Comparison of ENCODE assay signal across 15 mouse cellular contexts in the genomic region with DNA sequence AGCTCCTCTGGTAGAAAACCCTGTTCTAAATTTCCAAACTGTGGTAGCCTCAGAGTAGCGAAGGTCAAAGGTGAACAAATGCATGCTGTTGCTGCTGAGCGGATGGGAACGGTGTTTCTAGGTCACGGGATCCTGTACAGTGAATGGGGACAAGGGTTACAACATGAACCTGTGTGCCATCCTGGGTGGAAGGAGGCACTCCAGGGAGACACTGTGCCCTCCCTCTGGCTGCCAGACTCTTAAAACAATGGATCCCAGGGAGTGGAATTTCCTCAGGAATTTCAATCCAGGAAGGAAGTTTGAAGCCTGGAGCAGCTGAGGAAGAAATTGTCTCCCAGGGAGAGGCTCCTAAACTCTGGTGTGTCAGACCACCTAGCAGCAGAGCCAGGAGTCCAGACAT. TPM values are rescaled to one million over a fixed set of nuclear protein-coding genes. Genes with fewer than 3 reads are reported as not detected.
A peak's percentile ranks its signal among the peaks of the same experiment; 100 is the strongest.
DNase-seq lines count a peak whose midpoint lies in the region; ATAC-seq and TF ChIP-seq lines count a peak whose summit lies in the region.
"Had no signal": no experiment of that assay in that cellular context is flagged by ENCODE, and none has a peak within 500 bp of the region (broad histone marks: within the 10 kb centered on the region; RNA-seq: fewer than 3 reads in every experiment).

No protein-coding gene starts in this region.

- H3K27ac ChIP-seq in kidney, embryonic 16.5 days (ENCODE audit: low read length): no peak overlapping the region
- H3K27ac ChIP-seq in lung, embryonic 14.5 days (ENCODE audit: low read depth): no peak overlapping the region
- H3K27ac ChIP-seq in lung, embryonic 15.5 days: peak overlapping the region; percentile 55
- H3K27ac ChIP-seq: stomach, embryonic 15.5 days had no signal

- no peak overlapping the region for H3K4me2 ChIP-seq in kidney, embryonic 16.5 days (replicated peaks; ENCODE audit: low read depth, low read length)
- no peak overlapping the region for H3K4me2 ChIP-seq in lung, embryonic 14.5 days
- H3K4me2 ChIP-seq in lung, embryonic 15.5 days: no peak overlapping the region
- H3K4me2 ChIP-seq: midbrain, embryonic 11.5 days; stomach, embryonic 15.5 days had no signal

- peaks cover 2% of the 10 kb centered on the region for H3K4me1 ChIP-seq in kidney, embryonic 16.5 days (ENCODE audit: insufficient read depth, low read length)
- no peaks in the 10 kb centered on the region for H3K4me1 ChIP-seq in lung, embryonic 14.5 days (ENCODE audit: insufficient read depth)
- H3K4me1 ChIP-seq in lung, adult 2 months (ENCODE audit: control insufficient read depth, insufficient read depth, low read length): no peaks in the 10 kb centered on the region
- no peaks in the 10 kb centered on the region for H3K4me1 ChIP-seq in lung, embryonic 15.5 days
- H3K4me1 ChIP-seq: stomach, embryonic 15.5 days had no signal

- TF ChIP-seq POLR2A in lung, adult 2 months (IDR thresholded peaks at IDR 0.05; ENCODE audit: borderline replicate concordance, extremely low read depth, low read depth, low read length): no peak

- no peak for TF ChIP-seq CTCF in lung, embryonic 14.5 days (IDR thresholded peaks at IDR 0.05; ENCODE audit: low read depth)
- TF ChIP-seq CTCF in lung, adult 2 months (IDR thresholded peaks at IDR 0.05; ENCODE audit: insufficient read depth, low read length): no peak

- H3K9ac ChIP-seq in kidney, embryonic 16.5 days (replicated peaks; ENCODE audit: low read length): no peak overlapping the region
- no peak overlapping the region for H3K9ac ChIP-seq in lung, embryonic 14.5 days
- H3K9ac ChIP-seq in lung, embryonic 15.5 days: no peak overlapping the region
- H3K9ac ChIP-seq: stomach, embryonic 15.5 days had no signal

- H3K27me3 ChIP-seq in kidney, embryonic 16.5 days (ENCODE audit: insufficient read depth, low read length): no peaks in the 10 kb centered on the region
- no peaks in the 10 kb centered on the region for H3K27me3 ChIP-seq in lung, embryonic 14.5 days (ENCODE audit: insufficient read depth, low read length)
- H3K27me3 ChIP-seq in lung, embryonic 15.5 days: no peaks in the 10 kb centered on the region
- H3K27me3 ChIP-seq: stomach, embryonic 15.5 days had no signal

- peak; percentile 24 for DNase-seq in kidney, adult 11 months
- peak; percentile 30 for DNase-seq in lung, embryonic 14.5 days
- DNase-seq in lung, adult 2 months: no peak
- DNase-seq in layer of hippocampus, postnatal 10 days (ENCODE audit: low spot score in 2 of 2): no peak
- DNase-seq: cerebellum, postnatal 25 days; gastrocnemius, postnatal 10 days; right cerebral cortex, adult 18-20 months; spleen, adult 18-20 months had no signal

- H3K9me3 ChIP-seq in kidney, embryonic 16.5 days (ENCODE audit: low read length): no peaks in the 10 kb centered on the region
- no peaks in the 10 kb centered on the region for H3K9me3 ChIP-seq in lung, embryonic 14.5 days (ENCODE audit: low read depth, low read length)
- H3K9me3 ChIP-seq in lung, embryonic 15.5 days: no peaks in the 10 kb centered on the region
- H3K9me3 ChIP-seq: stomach, embryonic 15.5 days had no signal

- no peak for ATAC-seq in kidney, embryonic 16.5 days (ENCODE audit: low FRiP score, low TSS enrichment)
- ATAC-seq in lung, embryonic 14.5 days (ENCODE audit: insufficient read depth): no peak
- no peak for ATAC-seq in lung, embryonic 15.5 days (ENCODE audit: borderline replicate concordance, extremely low read depth, low FRiP score, low TSS enrichment)
- no peak for ATAC-seq in activated CD4-positive, CD25-positive, alpha-beta regulatory T cell, adult 4 months
- ATAC-seq: CD4-positive, CD25-positive, alpha-beta regulatory T cell, adult 4 months had no signal

- no peaks in the 10 kb centered on the region for H3K36me3 ChIP-seq in kidney, embryonic 16.5 days (ENCODE audit: insufficient read depth, low read length)
- no peaks in the 10 kb centered on the region for H3K36me3 ChIP-seq in lung, embryonic 14.5 days (ENCODE audit: insufficient read depth)
- no peaks in the 10 kb centered on the region for H3K36me3 ChIP-seq in lung, embryonic 15.5 days
- H3K36me3 ChIP-seq: stomach, embryonic 15.5 days had no signal

- H3K4me3 ChIP-seq in kidney, embryonic 16.5 days (ENCODE audit: low read length): no peak overlapping the region
- no peak overlapping the region for H3K4me3 ChIP-seq in lung, embryonic 14.5 days (ENCODE audit: low read depth, low read length)
- H3K4me3 ChIP-seq in lung, adult 2 months (replicated peaks; ENCODE audit: extremely low read depth, low read depth, low read length): no peak overlapping the region
- no peak overlapping the region for H3K4me3 ChIP-seq in lung, embryonic 15.5 days
- H3K4me3 ChIP-seq: myocyte; stomach, embryonic 15.5 days had no signal

- WGBS in kidney, embryonic 16.5 days: 69% methylated on average over 4 of the region's 4 CpGs
- WGBS in lung, embryonic 14.5 days: 57% methylated on average over 4 of the region's 4 CpGs
- whole genome bisulfite sequencing in lung, adult 2 months: 41% methylated on average over 4 of the region's 4 CpGs
- 50% methylated on average over 4 of the region's 4 CpGs for WGBS in lung, embryonic 15.5 days

RNA-seq across cellular contexts. Expression of gene Hormad2, which starts 25.3 kb away (rescaled TPM):
- polyA plus RNA-seq in kidney, embryonic 16.5 days (2015; fragmentation: Nextera tagmentation; extraction: Ambion mirVana): 0.51 and 0.66 TPM in 2 replicates
- polyA plus RNA-seq in lung, embryonic 14.5 days (2014; fragmentation: Nextera tagmentation; extraction: Ambion mirVana): 0.09 TPM in 1 of 2 replicates, not detected in the other
- 0.06 TPM in 1 of 2 replicates, not detected in the other for polyA plus RNA-seq in lung, adult 2 months (2012; rRNA removed)
- 0.20 and 0.22 TPM in 2 replicates for polyA plus RNA-seq in lung, embryonic 15.5 days (2015; fragmentation: Nextera tagmentation; extraction: Ambion mirVana)
- not detected for total RNA-seq in layer of hippocampus, postnatal 10 days (2021)
- polyA plus RNA-seq in activated CD4-positive, CD25-positive, alpha-beta regulatory T cell, adult 4 months (2017; shearing (Covaris generic)): 1 to 10 TPM in 1 of 2 experiments, under 1 TPM in 1; 0.46 to 1.0 TPM

Comparison
In these comparisons a context has a peak if more than half of its experiments do, and no peak if none do; other contexts are left out.
1. DNase-seq: peak in kidney, adult 11 months (single experiment) and lung, embryonic 14.5 days (single experiment); none in lung, adult 2 months (single experiment) and layer of hippocampus, postnatal 10 days (0 of 2).